Mouse (Mus musculus) forebrain, embryonic 14.5 days (tissue): ENCODE measurements at regions not wholly inside any gene's neighbourhood (a gene's known extent, or its start where the extent isn't known, plus 50 kb on each side); places are given as distances from the start of the nearest gene placed in this dataset.

Experiments used
- ATAC-seq: fragments of 200-750 bp; cut with Nextera tagmentation; 2 replicates; pipeline ENCODE4 v1.8.0; 2017; ENCODE audit warnings: mild to moderate bottlenecking, moderate library complexity
- DNase-seq: peaks from one replicate; pipeline ENCODE4 v3.0.0-alpha.2; 2015; ENCODE audit warnings: low spot score
- H3K27ac ChIP-seq: fragments of 300-500 bp; sonication (generic); 2 replicates; pipeline ENCODE4 v1.5.1; 2014; ENCODE audit warnings: low read depth, mild to moderate bottlenecking, control low read depth, low read length, moderate library complexity
- H3K27me3 ChIP-seq: fragments of 300-500 bp; sonication (generic); replicated peaks from 2 replicates; pipeline ENCODE4 v1.6.1; 2014; ENCODE audit warnings: low read length, control low read depth, mixed read lengths; ENCODE audit not compliant: control insufficient read depth, insufficient read depth
- H3K36me3 ChIP-seq: fragments of 300-500 bp; sonication (generic); 2 replicates; pipeline ENCODE4 v1.6.1; 2014; ENCODE audit warnings: low read length, control low read depth; ENCODE audit not compliant: control insufficient read depth, insufficient read depth
- H3K4me1 ChIP-seq: fragments of 300-500 bp; sonication (generic); 2 replicates; pipeline ENCODE4 v1.6.1; 2014; ENCODE audit warnings: antibody characterized with exemption, low read length, control low read depth; ENCODE audit not compliant: control insufficient read depth, insufficient read depth
- H3K4me2 ChIP-seq: fragments of 300-500 bp; sonication (generic); 2 replicates; pipeline ENCODE4 v1.6.1; 2014; ENCODE audit warnings: mild to moderate bottlenecking, control low read depth, low read length
- H3K4me3 ChIP-seq: fragments of 300-500 bp; sonication (generic); 2 replicates; pipeline ENCODE4 v1.5.1; 2014; ENCODE audit warnings: low read depth, low read length, control low read depth
- H3K9ac ChIP-seq: fragments of 300-500 bp; sonication (generic); 2 replicates; pipeline ENCODE4 v1.6.1; 2014; ENCODE audit warnings: mild to moderate bottlenecking, low read length, control low read depth, moderate library complexity
- H3K9me3 ChIP-seq: fragments of 300-500 bp; sonication (generic); replicated peaks from 2 replicates; pipeline ENCODE4 v1.6.1; 2016; ENCODE audit warnings: low read length, control low read depth, mixed read lengths; ENCODE audit not compliant: control insufficient read depth
- WGBS: fragments of 180-500 bp; shearing (Covaris S2); extraction: QIAGEN DNeasy Blood & Tissue Kit; methylation state at CpG from one replicate; pipeline ENCODE4 v1.1.7; 2014; 5-methylcytosine and 5-hydroxymethylcytosine counted together

DNA sequence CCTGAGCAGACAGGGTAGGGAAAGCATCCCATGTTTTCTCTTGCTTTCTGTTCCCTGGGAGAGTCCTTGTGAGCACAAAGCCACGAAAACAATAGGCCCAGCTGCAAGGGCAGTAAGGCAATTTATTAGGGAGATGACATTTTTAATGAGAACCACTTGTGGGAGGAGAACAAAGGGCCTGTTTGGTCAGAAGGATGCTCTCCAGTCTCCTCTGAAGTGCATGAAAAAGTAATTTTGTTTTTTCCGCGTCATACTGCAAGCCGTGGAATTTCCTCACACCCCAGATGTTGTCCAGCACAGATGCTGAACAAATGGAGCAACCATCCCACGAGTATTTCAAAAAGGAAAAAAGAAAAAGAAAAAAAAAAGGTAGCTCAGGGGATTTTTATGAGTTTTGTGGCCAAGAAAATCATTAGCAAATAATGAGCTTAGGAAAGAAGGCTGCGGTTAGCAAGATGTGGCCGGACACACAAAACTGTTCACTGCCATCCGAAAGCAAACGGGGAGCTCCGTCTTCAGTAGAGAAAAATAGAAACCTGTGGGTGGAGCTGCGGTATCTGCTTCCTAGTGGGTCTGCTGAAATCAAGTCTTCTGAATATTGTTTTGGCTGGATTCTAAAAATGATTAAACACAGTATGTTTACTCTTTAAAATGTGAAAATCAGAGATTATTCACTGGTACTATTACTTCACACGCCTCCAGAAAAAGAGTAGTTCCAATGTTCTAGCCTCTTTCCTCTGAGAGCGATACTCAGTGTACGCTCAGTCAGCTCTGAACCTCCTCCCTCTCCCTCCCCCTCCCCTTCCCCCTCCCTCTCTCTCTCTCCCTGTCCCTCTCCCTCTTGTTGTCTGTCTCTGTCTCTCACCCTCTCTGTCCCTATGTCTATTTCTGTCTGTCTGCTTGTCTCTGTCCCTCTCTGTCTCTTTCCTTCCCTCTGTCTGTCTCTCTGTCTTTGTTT lies 235.4 kb upstream of the Mctp2 start:
- H3K4me2 ChIP-seq = no peak overlapping the region
- ATAC-seq (peak; percentile 29; the same call in 1 of the 2 replicates), DNase-seq (peak; percentile 40)
- WGBS = 44% methylated on average over 14 of the region's 14 CpGs
- no peaks in the 10 kb centered on the region for H3K36me3 ChIP-seq
- no peaks in the 10 kb centered on the region for H3K9me3 ChIP-seq
- no peak overlapping the region for H3K27ac ChIP-seq
- H3K9ac ChIP-seq = no peak overlapping the region
- H3K4me3 ChIP-seq = no peak overlapping the region
- peaks cover 12% of the 10 kb centered on the region; the same call in 1 of the 2 replicates for H3K4me1 ChIP-seq
- no peaks in the 10 kb centered on the region for H3K27me3 ChIP-seq

DNA sequence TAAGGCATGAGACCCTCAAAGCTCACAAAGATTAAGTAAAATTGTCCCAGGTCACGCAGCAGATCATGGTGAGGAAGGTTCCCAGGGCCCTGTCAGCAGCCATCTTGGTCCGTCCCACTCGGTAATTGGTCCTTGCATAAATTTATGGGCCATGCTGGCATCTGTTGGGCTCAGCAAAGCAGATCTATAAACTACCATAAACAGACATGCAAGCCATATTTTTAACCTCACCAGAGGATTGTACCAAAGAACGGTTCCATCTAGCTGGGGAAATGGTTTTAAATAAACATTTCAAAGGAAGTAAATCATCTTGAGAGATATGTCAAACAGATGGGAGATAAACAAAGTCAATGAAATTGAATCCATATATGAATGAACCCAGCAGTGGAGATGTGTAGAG lies 237.1 kb upstream of the Mctp2 start:
- 86% methylated on average over 4 of the region's 4 CpGs for WGBS
- Histone ChIP-seq H3K9ac (no peak overlapping the region), H3K36me3 (no peaks in the 10 kb centered on the region), H3K4me2 (no peak overlapping the region), H3K27me3 (no peaks in the 10 kb centered on the region), H3K4me1 (peaks cover 12% of the 10 kb centered on the region; the same call in 1 of the 2 replicates), H3K9me3 (no peaks in the 10 kb centered on the region), H3K27ac (no peak overlapping the region), H3K4me3 (no peak overlapping the region)
- DNase-seq (no peak), ATAC-seq (no peak)

DNA sequence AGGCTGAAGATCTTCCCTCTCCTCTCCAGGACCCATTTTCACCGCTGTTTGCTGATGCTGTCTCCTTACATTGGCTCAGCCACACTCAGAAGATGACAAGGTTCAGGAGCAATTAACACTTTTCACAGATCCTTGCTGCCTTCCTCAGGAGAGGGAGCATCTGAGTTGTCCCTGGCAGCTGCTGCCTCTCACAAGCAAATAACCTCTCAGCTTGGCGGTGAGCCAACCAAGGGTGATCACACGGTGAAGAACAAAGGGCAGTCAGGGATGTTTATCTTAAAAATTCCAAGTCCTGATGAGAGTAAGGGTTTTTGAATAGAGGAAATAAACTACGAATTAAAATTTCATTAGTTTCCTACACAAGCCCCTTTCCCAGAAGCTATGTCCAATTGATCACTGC lies 237.5 kb upstream of the Mctp2 start:
- H3K4me1 ChIP-seq = peaks cover 12% of the 10 kb centered on the region; the same call in 1 of the 2 replicates
- no peak overlapping the region for H3K4me3 ChIP-seq
- H3K27ac ChIP-seq = no peak overlapping the region
- no peaks in the 10 kb centered on the region for H3K27me3 ChIP-seq
- ATAC-seq (peak; percentile 46; the same call in 1 of the 2 replicates), DNase-seq (peak; percentile 74)
- WGBS = 35% methylated on average over 4 of the region's 4 CpGs
- no peak overlapping the region for H3K4me2 ChIP-seq
- no peaks in the 10 kb centered on the region for H3K36me3 ChIP-seq
- H3K9ac ChIP-seq = no peak overlapping the region
- no peaks in the 10 kb centered on the region for H3K9me3 ChIP-seq

DNA sequence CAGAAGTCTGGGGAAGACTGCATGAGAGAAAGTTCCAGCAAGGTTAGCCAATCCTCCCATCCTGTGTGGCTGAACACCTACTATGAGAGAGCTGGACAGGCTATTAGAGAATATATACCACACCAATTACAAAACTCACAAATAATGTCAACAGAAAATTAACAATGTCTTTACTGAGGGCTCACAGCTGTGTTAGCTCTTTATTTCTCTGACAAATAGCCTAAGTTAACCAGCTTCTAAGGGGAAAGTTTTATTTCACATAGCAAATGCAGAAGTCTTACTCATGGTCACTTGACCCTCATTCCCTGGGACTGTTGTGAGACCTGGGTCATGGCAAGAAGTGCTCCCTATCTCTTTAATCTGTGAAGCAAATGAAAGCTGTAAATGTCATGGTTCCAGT lies 261.0 kb upstream of the Mctp2 start:
- H3K36me3 ChIP-seq = no peaks in the 10 kb centered on the region

DNA sequence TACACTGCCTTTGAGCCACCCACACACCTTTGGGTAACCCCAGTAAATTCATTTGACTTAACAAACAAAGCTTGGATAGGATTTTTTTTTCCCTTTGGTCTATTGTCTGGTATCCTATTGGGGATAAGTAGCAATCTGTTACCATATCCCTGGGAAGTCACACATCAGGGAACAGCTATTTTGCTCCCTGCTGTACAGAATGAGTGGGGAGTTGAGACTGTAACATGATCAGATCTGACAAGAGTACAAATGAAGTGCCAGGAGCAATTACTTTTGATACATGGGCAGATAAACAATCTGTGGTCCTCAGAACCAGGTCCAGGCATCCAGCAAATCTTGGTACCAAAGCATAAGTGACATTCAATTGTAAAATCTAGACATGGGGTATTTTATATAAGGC lies 262.8 kb upstream of the Mctp2 start:
- Histone ChIP-seq H3K9ac (no peak overlapping the region), H3K4me2 (no peak overlapping the region), H3K4me3 (no peak overlapping the region), H3K4me1 (no peaks in the 10 kb centered on the region), H3K36me3 (no peaks in the 10 kb centered on the region), H3K27ac (no peak overlapping the region), H3K27me3 (no peaks in the 10 kb centered on the region), H3K9me3 (no peaks in the 10 kb centered on the region)
- DNase-seq = no peak
- ATAC-seq = no peak

More for the DNA sequence above, 261.0 kb upstream of the Mctp2 start:
- DNase-seq (no peak), ATAC-seq (no peak)
- Histone ChIP-seq H3K4me3 (no peak overlapping the region), H3K4me2 (no peak overlapping the region), H3K9ac (no peak overlapping the region), H3K9me3 (no peaks in the 10 kb centered on the region), H3K27ac (no peak overlapping the region), H3K27me3 (no peaks in the 10 kb centered on the region), H3K4me1 (no peaks in the 10 kb centered on the region)

DNA sequence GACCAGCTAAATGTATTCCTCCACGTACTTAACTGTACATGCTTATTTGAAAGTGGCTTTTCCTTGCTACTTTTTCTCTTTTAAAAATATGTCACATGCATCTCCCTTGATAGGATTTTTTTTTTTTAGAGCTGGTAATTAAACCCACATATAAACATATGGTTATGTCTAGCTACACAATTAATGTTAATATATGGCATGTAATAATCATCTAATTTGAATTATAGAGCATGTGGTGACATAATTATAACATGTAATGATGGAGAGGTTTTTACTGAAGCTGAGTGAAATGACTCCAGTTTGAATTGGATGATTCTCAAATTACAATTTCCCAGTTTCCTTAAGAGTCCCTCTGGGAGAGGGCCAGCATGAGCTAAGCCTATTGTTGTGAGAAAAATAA lies 267.9 kb upstream of the Mctp2 start:
- peak; percentile 40; the same call in 1 of the 2 replicates for ATAC-seq

DNA sequence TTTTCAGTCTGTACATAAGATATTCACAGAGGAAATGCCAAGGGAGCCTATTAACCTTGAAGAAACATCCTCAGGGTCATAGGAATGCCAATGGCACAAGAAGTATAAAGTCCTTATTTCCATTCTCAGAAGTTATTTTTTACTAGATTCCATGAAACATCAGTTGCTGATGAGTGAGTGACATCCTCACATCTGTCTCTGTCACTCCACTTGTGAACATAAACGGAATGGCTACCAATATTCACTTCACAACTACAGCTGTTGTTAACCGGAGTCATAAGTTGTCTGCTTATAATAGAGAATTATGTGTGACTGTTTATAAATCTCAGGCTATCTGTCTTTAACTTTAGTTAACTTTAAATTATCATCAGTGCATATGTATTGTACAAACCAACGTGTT lies 278.0 kb upstream of the Mctp2 start:
- Histone ChIP-seq H3K9me3 (no peaks in the 10 kb centered on the region), H3K36me3 (no peaks in the 10 kb centered on the region), H3K4me3 (no peak overlapping the region), H3K27ac (no peak overlapping the region), H3K9ac (no peak overlapping the region), H3K4me1 (no peaks in the 10 kb centered on the region), H3K27me3 (no peaks in the 10 kb centered on the region), H3K4me2 (no peak overlapping the region)
- ATAC-seq = no peak
- DNase-seq = no peak
- 82% methylated on average over 3 of the region's 3 CpGs for WGBS

More for the DNA sequence above, 267.9 kb upstream of the Mctp2 start:
- Histone ChIP-seq H3K36me3 (no peaks in the 10 kb centered on the region), H3K9me3 (no peaks in the 10 kb centered on the region), H3K4me1 (no peaks in the 10 kb centered on the region), H3K9ac (no peak overlapping the region), H3K4me2 (no peak overlapping the region), H3K4me3 (no peak overlapping the region), H3K27me3 (no peaks in the 10 kb centered on the region), H3K27ac (no peak overlapping the region)
- DNase-seq = peak; percentile 59
- WGBS = 57% methylated on average over 1 of the region's 1 CpGs

DNA sequence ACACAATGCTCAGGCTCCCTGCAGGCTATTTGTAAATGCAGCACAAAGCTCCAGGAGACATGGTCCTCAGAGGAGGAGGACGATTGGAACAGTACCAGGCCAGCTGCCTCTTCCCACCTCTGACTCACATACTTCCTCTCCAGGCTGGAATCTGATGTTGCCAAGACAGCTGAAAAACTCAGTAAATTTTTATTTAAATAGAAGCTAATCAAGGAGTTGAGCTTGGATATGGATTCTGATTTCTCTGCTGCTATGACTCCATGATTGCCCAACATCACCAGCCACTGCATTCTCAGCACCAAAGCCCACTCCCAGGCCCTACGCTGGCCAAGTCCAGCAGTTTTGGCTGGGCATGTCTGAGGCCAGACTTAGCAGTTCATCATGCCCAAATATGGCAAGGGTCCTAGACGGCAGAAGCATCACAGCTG lies 282.8 kb upstream of the Mctp2 start:
- Histone ChIP-seq H3K27ac (no peak overlapping the region), H3K4me3 (no peak overlapping the region), H3K4me2 (no peak overlapping the region), H3K27me3 (no peaks in the 10 kb centered on the region), H3K4me1 (no peaks in the 10 kb centered on the region), H3K9me3 (no peaks in the 10 kb centered on the region), H3K36me3 (no peaks in the 10 kb centered on the region), H3K9ac (no peak overlapping the region)
- ATAC-seq (no peak), DNase-seq (no peak)
- WGBS = 79% methylated on average over 3 of the region's 3 CpGs

DNA sequence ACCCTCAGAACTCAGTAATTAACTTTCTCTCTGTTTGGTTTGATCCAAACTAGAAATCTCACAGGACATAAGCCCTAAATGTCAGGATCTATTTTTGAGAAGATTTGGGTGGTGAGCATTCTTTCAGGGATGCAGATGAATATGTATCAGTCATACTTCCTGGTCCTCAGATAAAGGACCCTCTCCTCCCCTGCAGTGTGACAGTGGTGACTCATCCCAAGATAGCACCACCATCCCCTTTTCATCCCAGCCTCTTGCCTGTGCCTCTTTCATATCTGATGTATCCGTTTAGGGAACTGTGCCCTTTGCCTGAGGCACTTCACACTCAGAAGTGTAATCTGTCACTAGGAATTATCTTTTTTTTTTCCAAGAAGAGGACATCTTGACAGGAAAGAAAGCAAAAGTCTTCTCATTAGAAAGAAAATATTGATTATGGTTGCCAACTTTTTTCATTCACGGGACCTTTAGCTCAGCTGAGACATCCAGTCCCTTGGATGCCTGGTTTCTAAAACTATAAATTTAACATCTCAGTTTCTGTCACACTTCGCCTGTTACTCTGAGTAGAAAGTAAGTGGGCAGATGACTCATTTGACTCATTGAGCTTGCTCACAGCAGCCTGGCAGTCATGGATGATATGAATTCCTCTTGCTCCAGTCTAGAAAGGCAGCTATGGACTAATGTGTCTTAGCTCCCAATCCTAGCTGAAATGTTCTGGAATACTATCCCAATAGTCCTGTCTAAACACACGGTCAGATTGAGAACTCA lies 284.1 kb upstream of the Mctp2 start:
- no peak overlapping the region for H3K27ac ChIP-seq
- no peaks in the 10 kb centered on the region for H3K27me3 ChIP-seq
- H3K9ac ChIP-seq = no peak overlapping the region
- no peak for DNase-seq
- no peak overlapping the region for H3K4me2 ChIP-seq
- WGBS = 83% methylated on average over 4 of the region's 4 CpGs
- H3K4me1 ChIP-seq = no peaks in the 10 kb centered on the region
- no peaks in the 10 kb centered on the region for H3K9me3 ChIP-seq
- H3K4me3 ChIP-seq = no peak overlapping the region
- ATAC-seq = no peak
- H3K36me3 ChIP-seq = no peaks in the 10 kb centered on the region
